Mouse (Mus musculus) adrenal gland, postnatal 36 days (tissue): ENCODE measurements around the gene Rln1. TPM values are rescaled to one million over a fixed set of nuclear protein-coding genes. Genes with fewer than 3 reads are reported as not detected.
A peak's percentile ranks its signal among the peaks of the same experiment; 100 is the strongest.

Experiments used
- DNase-seq, 2 experiments: peaks; one replicate each; pipeline ENCODE4 v3.0.0; 2021; ENCODE audit warnings: mixed read lengths in 1 of 2
- total RNA-seq, 2 experiments: library from RNA; stranded (reverse); gene quantifications; 2 replicates each; pipeline ENCODE4 v1.2.3; 2021

Gene Rln1
- total RNA-seq, 2 experiments from 2014 or later, result not detected

- DNase-seq, result peak; percentile 94 to 95
Observed at GRCm38 (mm10) chr19:29361468-29362130, 27.1 kb upstream of the Rln1 start.

DNA sequence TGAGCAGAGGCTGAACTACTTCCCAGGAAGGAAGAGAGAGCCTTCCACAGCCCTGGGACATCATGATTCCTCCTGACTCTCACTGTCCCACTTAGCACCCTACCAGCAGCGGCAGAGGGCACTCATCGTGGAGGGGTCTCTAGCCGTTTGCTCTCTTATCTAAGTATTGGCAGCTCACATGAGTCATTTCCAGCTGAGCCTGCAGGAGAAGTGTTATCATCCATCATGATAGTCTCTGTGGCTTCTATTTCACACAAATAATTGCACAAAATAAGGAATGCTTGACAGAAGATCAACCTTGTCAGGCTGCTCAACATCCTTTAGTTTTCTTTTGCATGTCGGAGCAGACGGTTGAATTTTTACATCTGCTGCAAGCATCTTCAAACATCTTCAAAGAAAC, 25.8 kb upstream of the Rln1 start:
- DNase-seq, result no peak

DNA sequence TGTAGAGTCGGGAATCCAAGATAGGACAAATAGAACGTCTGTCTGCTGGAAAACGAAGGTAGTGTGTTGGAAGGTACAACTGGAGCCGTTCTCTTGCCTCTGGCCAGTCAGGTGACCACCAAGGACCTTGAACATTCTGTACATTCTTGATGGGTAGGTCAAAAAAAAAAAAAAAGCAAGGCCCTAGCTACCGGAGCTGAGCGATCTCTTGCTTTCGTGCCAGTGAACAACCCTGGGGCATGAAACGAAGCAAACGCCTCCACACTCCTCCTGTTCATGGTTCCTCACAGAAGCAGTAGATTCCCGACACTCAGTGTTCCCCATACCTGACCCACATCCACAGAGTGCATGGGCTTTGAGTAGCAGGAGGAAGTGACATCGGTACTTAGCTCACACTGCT, 21.8 kb upstream of the Rln1 start:
- no peak for DNase-seq

- peak; percentile 90 to 94 for DNase-seq
Observed at GRCm38 (mm10) chr19:29354895-29355877, 20.7 kb upstream of the Rln1 start.

- no peak for DNase-seq
Observed at GRCm38 (mm10) chr19:29350991-29351390, 16.5 kb upstream of the Rln1 start.

DNA sequence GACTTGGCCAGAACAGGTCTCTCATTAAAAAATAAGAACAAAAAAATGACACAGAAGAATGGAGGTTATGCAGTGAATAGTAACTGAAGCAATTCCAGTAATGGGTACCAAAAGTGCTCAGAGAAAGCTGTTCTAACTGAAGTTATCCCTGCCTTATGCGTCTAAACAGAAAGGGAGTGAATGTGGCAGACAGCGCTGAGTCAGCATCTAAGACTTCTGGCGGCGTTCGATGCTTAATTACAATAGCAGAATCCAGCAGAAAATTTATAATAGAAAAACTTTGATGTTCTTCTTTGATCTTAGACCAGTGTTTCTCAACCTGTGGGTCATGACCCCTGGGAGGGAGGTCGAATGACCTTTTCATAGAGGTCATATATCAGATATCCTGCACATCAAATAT, 11.2 kb upstream of the Rln1 start:
- no peak for DNase-seq

DNA sequence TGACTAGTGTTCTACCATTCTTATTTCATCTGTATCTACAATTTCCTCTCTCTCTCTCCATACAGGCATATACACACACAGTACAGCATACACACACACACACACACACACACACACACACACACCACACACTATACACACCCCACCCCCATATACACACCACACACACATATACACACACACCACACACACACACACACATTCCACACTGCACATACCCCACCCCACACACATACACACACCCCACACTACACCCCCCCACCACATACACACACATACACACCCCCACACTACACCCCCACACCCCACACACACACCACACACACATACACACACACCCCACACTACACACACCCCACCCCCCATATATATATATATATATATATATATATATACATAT, 10.4 kb upstream of the Rln1 start:
- no peak for DNase-seq

DNA sequence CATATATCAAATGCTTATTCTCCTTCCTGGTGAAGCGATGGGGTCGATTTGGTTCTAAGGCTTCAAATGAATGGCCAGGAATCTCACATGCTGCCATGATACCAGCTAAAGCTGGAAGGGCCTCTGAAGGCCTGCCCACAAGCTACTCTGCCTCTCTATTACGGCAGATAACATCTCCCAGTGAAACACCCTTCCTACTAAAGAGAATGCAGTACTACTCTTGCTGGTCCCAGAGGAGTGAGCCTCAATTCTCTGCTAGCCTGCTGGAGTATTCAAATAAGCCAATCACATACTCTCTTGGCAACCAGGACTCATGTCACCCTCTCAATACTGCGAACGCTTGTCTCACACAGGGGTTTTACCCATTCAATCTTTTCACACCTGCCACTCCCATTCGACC, 7.8 kb upstream of the Rln1 start:
- no peak for DNase-seq

DNA sequence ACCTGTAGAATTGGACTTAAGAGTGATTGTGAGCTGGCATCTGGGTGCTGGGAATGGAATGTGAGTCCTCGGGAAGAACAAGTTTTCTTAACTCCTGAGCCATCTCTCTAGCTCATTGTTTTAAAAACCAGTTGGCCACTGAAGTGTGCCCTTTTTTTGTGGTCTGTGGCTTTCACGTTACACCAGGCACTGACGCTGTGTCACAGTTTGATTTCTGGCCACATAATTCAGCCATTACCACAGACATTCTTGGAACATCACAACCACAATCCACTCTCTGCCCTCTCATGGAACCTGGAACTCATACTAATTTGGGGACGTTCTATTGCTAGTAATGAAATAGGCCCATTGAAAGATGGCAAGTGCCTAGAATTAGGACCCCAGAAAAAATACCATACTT, 6.6 kb upstream of the Rln1 start:
- no peak for DNase-seq

DNA sequence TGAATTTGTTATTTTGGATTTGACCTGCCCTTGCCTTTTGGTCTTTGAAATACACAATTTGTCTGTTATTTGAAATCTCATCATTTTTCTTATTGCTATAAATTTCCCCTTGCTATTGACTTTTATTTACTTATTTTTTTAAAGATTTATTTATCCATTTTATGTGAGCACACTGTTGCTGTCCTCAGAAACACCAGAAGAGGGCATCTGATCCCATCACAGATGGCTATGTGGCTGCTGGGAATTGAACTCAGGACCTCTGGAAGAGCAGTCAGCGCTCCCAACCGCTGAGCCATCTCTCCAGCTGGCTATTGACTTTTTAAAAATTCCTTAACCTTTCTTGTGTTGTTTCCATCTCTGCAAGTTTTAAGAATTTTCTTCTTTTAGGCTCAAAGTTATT, 2.2 kb upstream of the Rln1 start:
- no peak for DNase-seq

GRCm38 (mm10) chr19:29326822-29327552, 7.5 kb downstream of the Rln1 start:
- no peak for DNase-seq

DNA sequence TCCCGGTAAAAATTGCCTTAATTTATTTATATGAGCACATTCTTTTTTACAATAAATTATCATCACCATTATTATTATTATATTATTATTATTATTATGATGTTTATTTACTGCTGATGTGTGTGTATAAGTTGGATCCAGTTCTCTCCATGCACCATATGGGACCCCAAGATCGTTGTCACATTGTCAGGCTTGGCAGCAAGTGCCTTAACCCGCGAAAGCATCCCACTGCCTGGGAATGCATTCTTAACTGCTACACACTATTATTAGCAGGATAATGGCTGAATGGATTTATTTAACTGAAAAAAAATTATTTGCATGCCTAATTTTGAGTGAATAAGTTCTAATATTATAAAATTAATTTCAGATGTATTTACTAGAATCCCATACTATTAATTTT, 8.1 kb downstream of the Rln1 start:
- DNase-seq, result no peak

DNA sequence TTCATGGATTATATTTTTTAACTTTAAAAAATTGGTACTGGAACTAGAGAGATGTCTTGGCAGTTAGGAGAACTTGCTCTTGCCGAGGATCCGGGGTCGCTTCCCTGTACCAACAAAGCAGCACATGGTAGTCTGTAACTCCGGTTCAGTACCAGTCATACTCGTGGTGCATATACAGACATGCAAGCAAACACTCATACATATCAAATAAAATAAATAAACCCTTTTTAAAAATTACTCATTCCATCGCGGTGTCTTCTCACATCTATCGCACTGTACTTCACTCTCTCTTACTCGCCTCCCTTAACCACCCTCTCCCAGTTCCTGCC, 8.7 kb downstream of the Rln1 start:
- DNase-seq, result no peak

GRCm38 (mm10) chr19:29325053-29325851, 9.2 kb downstream of the Rln1 start, which contains the start of gene Insl6:
Insl6 (minus strand) TSS chr19:29325356.
- DNase-seq, result peak; percentile 79 to 89

GRCm38 (mm10) chr19:29323416-29324049, 10.9 kb downstream of the Rln1 start:
- DNase-seq, result no peak

GRCm38 (mm10) chr19:29312661-29313060, 21.8 kb downstream of the Rln1 start:
- no peak for DNase-seq

GRCm38 (mm10) chr19:29311791-29312190, 22.7 kb downstream of the Rln1 start:
- DNase-seq, result peak in 1 of 2 experiments; percentile 9

DNA sequence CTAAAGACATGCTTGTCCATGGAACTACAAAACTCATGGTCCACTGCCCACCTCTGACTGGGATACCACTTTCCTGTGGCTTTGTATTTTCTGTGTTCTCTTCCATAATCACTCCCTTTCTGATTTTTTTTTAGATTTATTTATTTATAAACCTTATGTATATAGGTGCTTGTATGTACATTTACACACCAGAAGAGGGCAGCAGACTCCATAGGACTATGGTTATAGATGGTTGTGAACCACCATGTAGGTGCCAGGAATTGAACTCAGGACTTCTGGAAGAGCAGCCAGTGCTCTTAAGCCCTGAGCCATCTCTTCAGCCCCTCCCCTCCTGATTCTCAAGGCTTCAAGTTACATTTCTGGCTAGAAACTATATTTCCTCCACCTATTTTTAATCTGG, 25.6 kb downstream of the Rln1 start:
- no peak for DNase-seq

GRCm38 (mm10) chr19:29302119-29302518, 32.4 kb downstream of the Rln1 start:
- DNase-seq, result no peak

GRCm38 (mm10) chr19:29300919-29301318, 33.6 kb downstream of the Rln1 start:
- no peak for DNase-seq

DNA sequence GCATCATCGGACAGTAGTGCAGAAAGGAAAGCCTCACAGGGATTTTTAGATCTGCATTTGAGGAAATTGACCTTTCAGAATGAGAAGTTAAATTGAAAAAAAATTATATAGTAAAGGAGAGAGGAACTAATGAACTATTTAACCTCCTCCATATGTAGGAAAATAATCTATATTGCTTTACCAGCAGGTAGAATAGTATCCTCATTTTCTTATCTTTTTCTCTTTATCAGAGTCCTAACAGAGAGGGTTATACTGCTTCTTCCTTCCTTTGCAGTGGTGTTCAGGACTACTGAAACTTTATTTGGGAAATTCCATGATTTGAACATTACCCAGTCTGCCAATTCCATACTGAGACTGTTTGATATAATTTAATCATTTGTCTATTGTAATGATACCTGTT, 37.1 kb downstream of the Rln1 start:
- DNase-seq, result no peak
